8 mouse cellular contexts compared by ENCODE assay signal in the genomic region with DNA sequence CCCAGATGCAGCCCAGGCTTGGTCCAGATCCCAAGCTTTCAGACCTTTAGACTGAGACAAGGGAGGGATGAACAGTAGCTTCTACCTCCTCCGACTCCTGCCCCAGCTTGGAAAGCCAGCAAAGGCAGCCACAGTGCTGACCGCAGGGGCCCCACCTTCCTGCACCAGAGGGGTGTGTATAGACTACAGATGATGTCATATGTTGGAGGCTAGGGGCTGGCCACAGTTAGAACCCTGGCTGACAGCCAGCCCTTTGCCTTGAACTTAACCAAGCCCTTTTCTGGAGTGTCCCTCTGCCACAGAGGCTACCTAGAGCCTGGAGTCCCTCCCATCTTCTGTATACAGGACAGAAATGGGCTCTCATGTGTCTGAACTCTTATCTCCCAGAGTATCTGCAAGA. TPM values are rescaled to one million over a fixed set of nuclear protein-coding genes. Genes with fewer than 3 reads are reported as not detected.
DNase-seq lines count a peak whose midpoint lies in the region; ATAC-seq and TF ChIP-seq lines count a peak whose summit lies in the region.

No protein-coding gene starts in this region.

- no peak overlapping the region for H3K4me3 ChIP-seq in liver, postnatal 0 days (ENCODE audit: low read depth, low read length)
- no peak overlapping the region for H3K4me3 ChIP-seq in small intestine, adult 2 months (ENCODE audit: low read depth, low read length)

- H3K27ac ChIP-seq in liver, postnatal 0 days (ENCODE audit: low read depth) = no peak overlapping the region
- H3K27ac ChIP-seq in small intestine, adult 2 months (ENCODE audit: insufficient read depth, low read depth, low read length) = peak overlapping the region; percentile 72

- ATAC-seq in liver, postnatal 0 days = peak; percentile 68

- no peaks in the 10 kb centered on the region for H3K9me3 ChIP-seq in liver, postnatal 0 days (ENCODE audit: low read length)

- H3K4me2 ChIP-seq in liver, postnatal 0 days (ENCODE audit: low read depth, low read length) = 0 out of 2 replicates have a peak overlapping the region, but pooled peaks have one; percentile 27

- peak; percentile 60 for DNase-seq in ovary, adult 18-20 months (ENCODE audit: low spot score)
- no peak for DNase-seq in ovary, postnatal 10 days (ENCODE audit: low spot score)
- DNase-seq in adrenal gland, postnatal 25 days = peak; percentile 85
- peak; percentile 71 for DNase-seq in gastrocnemius, postnatal 25 days
- peak; percentile 47 for DNase-seq in induced T-regulatory cell, adult 2 months (ENCODE audit: low read depth)
- peak; percentile 75 for DNase-seq in liver, postnatal 0 days
- DNase-seq in embryo, embryonic 10.5 days (ENCODE audit: low spot score) = no peak

- no peak for TF ChIP-seq POLR2A in small intestine, adult 2 months (IDR thresholded peaks at IDR 0.05; ENCODE audit: low read depth, low read length)

- no peak overlapping the region for H3K9ac ChIP-seq in liver, postnatal 0 days (replicated peaks)

- WGBS in liver, postnatal 0 days (ENCODE audit: insufficient replicate concordance) = 3% methylated on average over 2 of the region's 2 CpGs
- WGBS in small intestine, adult 2 months = 17% methylated on average over 2 of the region's 2 CpGs

- no peaks in the 10 kb centered on the region for H3K27me3 ChIP-seq in liver, postnatal 0 days (ENCODE audit: insufficient read depth, low read length)
- no peaks in the 10 kb centered on the region for H3K27me3 ChIP-seq in small intestine, adult 2 months (ENCODE audit: control insufficient read depth, insufficient read depth, low read length)

- H3K36me3 ChIP-seq in liver, postnatal 0 days (replicated peaks; ENCODE audit: insufficient read depth, low read length) = no peaks in the 10 kb centered on the region
- no peaks in the 10 kb centered on the region for H3K36me3 ChIP-seq in small intestine, adult 2 months (ENCODE audit: control insufficient read depth, insufficient read depth, low read length)

- TF ChIP-seq EP300 in liver, postnatal 0 days (IDR thresholded peaks at IDR 0.05; ENCODE audit: low read depth) = no peak

- H3K4me1 ChIP-seq in liver, postnatal 0 days (ENCODE audit: insufficient read depth) = peaks cover 46% of the 10 kb centered on the region
- peaks cover 55% of the 10 kb centered on the region for H3K4me1 ChIP-seq in small intestine, adult 2 months (ENCODE audit: control insufficient read depth, insufficient read depth, insufficient read length, low read length)

- no peak for TF ChIP-seq CTCF in liver, postnatal 0 days (IDR thresholded peaks at IDR 0.05; ENCODE audit: low read depth)
- no peak for TF ChIP-seq CTCF in small intestine, adult 2 months (IDR thresholded peaks at IDR 0.05; ENCODE audit: extremely low read depth, insufficient read length, insufficient replicate concordance, low read depth, low read length)

RNA-seq across cellular contexts. Expression of gene Soga1, which starts 7.5 kb away (rescaled TPM):
- 45.8 and 49.1 TPM in 2 replicates for total RNA-seq in adrenal gland, postnatal 25 days (2021)
- total RNA-seq in gastrocnemius, postnatal 25 days (2021) = 1 to 10 TPM; 4.5 to 5.0 TPM
- polyA plus RNA-seq in liver, postnatal 0 days (2015; fragmentation: Nextera tagmentation; extraction: Ambion mirVana) = 0.65 and 1.0 TPM in 2 replicates
- 4.6 and 6.3 TPM in 2 replicates for polyA plus RNA-seq in small intestine, adult 2 months (2012; rRNA removed)

RNA-seq across cellular contexts. Expression of gene Tldc2, which starts 15.3 kb away (rescaled TPM):
- total RNA-seq in adrenal gland, postnatal 25 days (2021) = not detected in 2 replicates
- not detected for total RNA-seq in gastrocnemius, postnatal 25 days (2021)
- not detected in 2 replicates for polyA plus RNA-seq in liver, postnatal 0 days (2015; fragmentation: Nextera tagmentation; extraction: Ambion mirVana)
- polyA plus RNA-seq in small intestine, adult 2 months (2012; rRNA removed) = 8.8 and 12.4 TPM in 2 replicates

Comparison
In these comparisons a context has a peak if more than half of its experiments do, and no peak if none do; other contexts are left out.
1. DNase-seq: peak in ovary, adult 18-20 months (single experiment), adrenal gland, postnatal 25 days (single experiment), gastrocnemius, postnatal 25 days (single experiment), induced T-regulatory cell, adult 2 months (single experiment) and liver, postnatal 0 days (single experiment); none in ovary, postnatal 10 days (single experiment) and embryo, embryonic 10.5 days (single experiment).